Mouse (Mus musculus) heart, postnatal 0 days (tissue): ENCODE measurements around the gene Sema4c.

Experiments used
- CTCF ChIP-seq: IDR thresholded peaks from 2 replicates; pipeline ENCODE4 v1.5.1; 2016; ENCODE audit warnings: antibody characterized with exemption, control low read depth, low read depth
- EP300 ChIP-seq: IDR thresholded peaks from 2 replicates; pipeline ENCODE4 v1.6.1; 2016; ENCODE audit warnings: antibody characterized with exemption, low read depth

- no peak for TF ChIP-seq CTCF
- TF ChIP-seq EP300: no peak
Observed at GRCm38 (mm10) chr1:36563197-36563596, 5.0 kb upstream of the Sema4c start.
